Mouse (Mus musculus) layer of hippocampus, adult 18-20 months (tissue): Measurements from ENCODE around the gene Rapsn. TPM values are rescaled to one million over a fixed set of nuclear protein-coding genes. Genes with fewer than 3 reads are reported as not detected.
A peak's percentile ranks its signal among the peaks of the same experiment; 100 is the strongest.
"Not testable (repeated sequence)": the region's sequence is repeated elsewhere in the genome, so short reads cannot be mapped to it uniquely, and the experiment has no call there.

Experiments
- DNase-seq, 2 experiments: peaks; one replicate each; pipeline ENCODE4 v3.0.0; 2022; ENCODE audit warnings: low spot score in 2 of 2
- long read RNA-seq: library from polyadenylated mRNA; stranded (forward); transcript quantifications from one replicate; pipeline ENCODE4 v2.0.0, GENCODE M21; 2021
- total RNA-seq, 2 experiments: library from RNA; stranded (reverse); gene quantifications; 2 replicates each; pipeline ENCODE4 v1.2.3; 2021

Gene Rapsn
- total RNA-seq = under 1 TPM; 0.23 to 0.57 TPM
- long read RNA-seq, partial matches to known transcripts = 0 of 1 reads
- long read RNA-seq, other reads (novel, unspliced or antisense) = 1 of 1 reads

- no peak for DNase-seq
These were observed at the start of gene Rapsn for GRCm38 (mm10) chr2:91035385-91035784. Rapsn (plus strand) TSS chr2:91035620.

GRCm38 (mm10) chr2:90986055-90986454, 49.4 kb upstream of the Rapsn start:
- no peak for DNase-seq

- DNase-seq = no peak
These were observed 26.9 kb upstream of the Rapsn start for GRCm38 (mm10) chr2:91008536-91008935.

GRCm38 (mm10) chr2:91013881-91014280, 21.5 kb upstream of the Rapsn start:
- DNase-seq = no peak

- DNase-seq = no peak
These were observed 20.0 kb upstream of the Rapsn start for GRCm38 (mm10) chr2:91015386-91015785.

GRCm38 (mm10) chr2:91018061-91018788, 17.2 kb upstream of the Rapsn start:
- peak in 1 of 2 experiments; percentile 52 for DNase-seq

- DNase-seq = no peak
These were observed 15.5 kb upstream of the Rapsn start for GRCm38 (mm10) chr2:91019911-91020310.

- not testable (repeated sequence) for DNase-seq
These were observed 13.2 kb upstream of the Rapsn start for GRCm38 (mm10) chr2:91022266-91022665.

- DNase-seq = no peak
These were observed 12.3 kb upstream of the Rapsn start for GRCm38 (mm10) chr2:91023131-91023530.

GRCm38 (mm10) chr2:91023956-91024355, 11.5 kb upstream of the Rapsn start:
- DNase-seq = no peak

GRCm38 (mm10) chr2:91025081-91025516, 10.3 kb upstream of the Rapsn start:
- DNase-seq = peak in 1 of 2 experiments; percentile 63

GRCm38 (mm10) chr2:91026491-91026890, 8.9 kb upstream of the Rapsn start:
- no peak for DNase-seq

GRCm38 (mm10) chr2:91027391-91028214, 7.8 kb upstream of the Rapsn start:
- DNase-seq = no peak

- DNase-seq = no peak
These were observed 4.2 kb upstream of the Rapsn start for GRCm38 (mm10) chr2:91031216-91031615.

GRCm38 (mm10) chr2:91033000-91033399, 2.4 kb upstream of the Rapsn start:
- no peak for DNase-seq

- DNase-seq = no peak
These were observed 6.4 kb downstream of the Rapsn start for GRCm38 (mm10) chr2:91041786-91042185.

GRCm38 (mm10) chr2:91042651-91043398, 7.4 kb downstream of the Rapsn start:
- DNase-seq = no peak

GRCm38 (mm10) chr2:91044727-91045126, 9.3 kb downstream of the Rapsn start:
- DNase-seq = no peak

- DNase-seq = not testable (repeated sequence)
These were observed 10.4 kb downstream of the Rapsn start for GRCm38 (mm10) chr2:91045805-91046204.

- no peak for DNase-seq
These were observed 11.9 kb downstream of the Rapsn start for GRCm38 (mm10) chr2:91047359-91047758.

GRCm38 (mm10) chr2:91051917-91052316, 16.5 kb downstream of the Rapsn start:
- DNase-seq = no peak
